Mouse (Mus musculus) A20 (cell line): ENCODE data around the gene Actn4.

Experiments
- DNase-seq: peaks from one replicate; pipeline ENCODE4 v3.0.0-alpha.2; 2011; ENCODE audit warnings: low read depth, low spot score

Gene Actn4

DNA sequence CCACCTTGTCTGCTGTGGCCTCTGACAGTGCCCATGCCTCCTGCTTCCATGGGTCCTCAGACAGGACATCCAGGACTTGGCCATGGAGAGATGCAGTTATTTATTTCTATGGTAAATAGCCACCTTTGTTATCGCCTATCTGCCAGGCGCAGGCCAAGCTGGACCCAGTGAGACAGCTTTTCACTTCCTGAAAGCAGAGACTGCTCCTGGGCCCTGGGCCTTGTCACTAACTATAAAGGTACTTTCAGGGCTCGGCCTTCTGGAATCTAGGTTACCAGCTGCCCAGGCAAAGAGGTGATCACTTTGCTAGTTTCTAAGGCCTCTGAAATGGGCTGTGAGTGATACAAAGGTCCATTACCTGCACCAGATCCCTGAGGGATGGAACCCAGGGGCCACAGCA, 37.3 kb downstream of the Actn4 start:
- no peak for DNase-seq

DNA sequence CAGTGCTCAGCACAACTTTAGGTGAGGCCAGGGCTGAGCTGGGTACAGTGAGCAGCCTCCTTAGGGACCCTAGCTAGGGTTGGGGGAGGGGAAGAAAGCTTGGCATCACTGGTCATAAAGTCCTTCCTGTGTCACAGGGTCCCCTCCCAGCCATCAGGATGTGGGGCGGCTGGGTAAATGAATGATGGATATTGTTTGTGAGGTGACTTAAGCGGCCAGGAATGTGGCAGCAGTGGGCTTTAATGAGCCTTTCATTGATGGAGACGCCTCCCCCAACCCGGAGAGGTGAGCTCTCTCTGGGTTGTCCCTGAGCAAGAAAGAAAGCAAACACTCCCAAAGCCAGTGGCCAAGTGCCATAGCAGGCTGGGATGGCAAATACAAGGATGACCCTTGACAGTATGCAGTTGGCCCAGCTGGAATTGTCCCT, 38.3 kb downstream of the Actn4 start:
- DNase-seq = no peak

DNA sequence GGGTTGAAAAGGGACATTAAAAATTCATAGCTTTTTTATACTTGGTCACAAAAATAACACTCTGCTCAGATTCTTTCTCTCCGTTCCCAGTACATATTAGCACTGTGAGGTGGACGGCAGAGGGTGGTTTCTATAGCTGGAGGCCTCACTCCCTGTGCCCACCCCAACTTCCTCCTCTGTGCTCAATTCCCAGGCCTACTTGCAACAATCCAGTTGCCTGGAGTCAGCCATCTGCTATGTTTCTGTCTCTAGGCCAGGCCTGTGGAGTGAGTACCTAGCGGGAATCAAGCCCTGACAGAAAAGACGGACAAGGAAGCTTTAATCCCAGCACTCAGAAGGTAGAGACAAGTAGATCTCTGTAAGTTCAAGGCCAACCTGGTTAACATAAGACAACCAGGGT, 39.5 kb downstream of the Actn4 start:
- DNase-seq = no peak

DNA sequence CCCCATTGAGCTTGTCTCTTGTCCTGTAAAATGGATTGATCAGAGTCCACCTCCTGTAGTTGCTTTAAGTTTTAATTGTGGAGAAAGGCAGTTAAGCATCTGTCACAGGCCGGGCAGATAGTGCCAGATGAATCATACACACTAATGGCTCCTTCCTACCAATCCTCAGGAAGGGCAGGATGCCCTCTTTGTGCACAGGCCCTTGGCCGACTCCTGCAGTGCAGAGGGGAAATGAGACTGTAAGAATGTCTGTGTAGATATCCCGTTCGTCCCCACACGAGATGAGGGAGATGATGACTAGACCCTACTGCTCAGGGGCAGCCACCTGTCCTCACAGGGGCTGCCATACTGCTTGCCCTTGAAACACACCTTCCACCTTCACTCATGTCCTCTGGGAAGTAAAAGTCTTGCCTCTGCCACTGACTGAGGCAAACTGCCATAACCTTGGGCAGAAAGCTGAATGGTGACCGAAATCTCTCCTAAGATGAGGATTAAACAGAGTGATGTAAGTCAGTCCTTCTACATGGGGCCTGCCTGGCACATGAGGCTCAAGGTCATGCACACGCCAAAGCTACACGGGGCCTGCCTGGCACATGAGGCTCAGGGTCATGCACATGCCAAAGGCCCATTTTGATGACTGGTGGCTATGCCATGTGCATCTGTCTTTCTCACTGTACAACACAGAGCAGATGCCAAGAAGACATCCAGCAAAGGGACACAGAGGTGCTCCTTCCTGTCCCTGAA, 40.2 kb downstream of the Actn4 start:
- DNase-seq = no peak

DNA sequence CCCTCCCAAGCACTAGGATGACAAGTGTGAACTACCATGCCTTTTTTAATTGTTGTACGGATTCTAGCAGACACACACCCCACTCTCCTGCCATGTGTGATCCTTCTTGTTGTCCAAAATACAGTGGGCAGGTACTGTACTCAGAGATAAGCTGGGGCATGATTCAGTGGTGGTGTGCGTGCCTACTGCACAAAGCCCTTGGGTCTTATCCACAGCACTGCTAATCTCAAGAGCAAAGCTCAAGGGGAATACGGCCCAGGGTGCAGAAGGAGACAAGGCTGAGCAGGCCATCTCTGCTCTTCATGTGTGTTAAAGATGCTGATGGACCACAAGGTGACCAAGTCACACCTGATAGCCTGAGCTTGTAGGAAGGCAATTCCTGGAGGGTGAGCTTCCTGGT, 41.0 kb downstream of the Actn4 start:
- no peak for DNase-seq

DNA sequence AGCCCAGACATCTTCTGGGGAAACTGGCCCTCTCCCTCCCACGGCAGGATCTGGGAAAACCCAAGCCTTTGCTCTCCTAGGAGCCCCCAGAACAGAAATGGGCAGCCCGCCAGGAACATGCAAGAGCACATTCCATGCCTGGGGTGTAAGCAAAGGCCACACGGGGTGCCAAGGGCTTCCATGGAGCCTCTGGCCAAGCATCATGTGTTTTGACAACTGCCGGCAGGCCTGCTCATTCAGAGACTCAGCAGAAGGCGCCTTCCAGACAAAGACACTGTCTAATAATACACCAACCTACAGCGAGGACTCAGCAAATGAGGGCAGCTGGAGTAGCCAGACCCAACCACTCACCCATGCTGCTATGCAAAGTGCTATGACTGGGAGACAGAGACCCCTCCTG, 42.3 kb downstream of the Actn4 start:
- DNase-seq = peak; percentile 20

DNA sequence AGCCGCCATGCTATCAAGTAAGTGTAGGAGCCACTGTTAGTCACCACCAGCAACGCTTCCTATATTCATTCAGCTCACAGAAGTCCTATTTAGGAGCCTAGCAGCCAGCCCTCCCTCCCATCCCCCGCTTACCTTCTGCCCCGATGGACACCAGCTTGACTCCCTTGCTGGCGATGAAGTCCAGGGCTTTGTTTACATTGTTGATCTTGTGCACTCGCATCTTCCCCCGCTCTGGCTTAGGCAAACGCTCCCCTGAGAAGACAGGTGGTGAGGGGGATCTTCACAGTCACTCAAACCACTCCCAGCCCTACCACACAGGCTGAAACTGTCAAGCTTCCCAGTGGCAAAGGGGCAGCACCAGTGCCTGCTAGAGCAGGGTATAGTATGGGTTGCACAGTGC, 43.6 kb downstream of the Actn4 start:
- no peak for DNase-seq

DNA sequence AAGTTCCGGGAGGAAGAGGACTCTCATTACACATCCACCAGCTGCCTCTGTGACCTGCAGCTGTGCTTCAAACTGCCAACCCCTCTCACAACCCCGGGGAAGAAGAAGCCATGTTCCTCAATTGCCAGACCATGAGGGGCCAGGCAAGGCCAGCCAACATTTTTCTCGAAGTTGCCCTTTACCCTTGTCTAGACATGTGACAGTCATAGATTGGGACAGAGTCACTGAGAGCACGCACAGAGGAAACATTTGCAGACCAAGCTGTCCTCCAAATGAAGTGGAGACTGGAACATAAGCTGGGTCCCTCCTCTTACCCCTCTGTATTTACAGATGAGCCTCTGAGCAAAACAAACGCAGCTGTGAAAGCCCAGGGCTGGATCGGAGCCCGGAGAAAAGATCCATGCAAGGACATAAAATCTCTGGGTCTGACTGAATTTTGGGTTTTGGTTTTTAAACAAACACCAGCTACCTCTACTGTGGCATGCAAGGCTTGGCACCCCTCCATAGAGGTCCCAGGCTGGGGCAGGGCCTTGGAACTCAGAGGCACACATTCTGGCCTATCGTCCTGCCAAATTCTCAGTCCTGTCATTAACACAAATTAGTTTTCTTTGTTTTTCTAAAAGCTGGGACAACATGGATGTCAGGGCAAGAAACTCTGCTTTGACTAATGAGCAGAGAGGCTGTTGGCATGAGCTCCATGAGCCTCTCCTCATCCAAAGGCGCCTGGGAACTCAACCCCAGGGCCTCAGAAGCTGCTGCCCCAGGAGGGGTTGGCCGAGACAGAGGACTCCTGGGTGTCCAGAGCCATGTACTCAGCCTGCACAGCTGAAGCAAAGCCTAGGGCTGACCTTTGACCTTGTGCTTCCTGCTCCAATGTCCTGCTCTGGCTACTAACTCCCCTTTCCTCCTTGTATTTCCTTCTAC, 44.4 kb downstream of the Actn4 start:
- DNase-seq = no peak

DNA sequence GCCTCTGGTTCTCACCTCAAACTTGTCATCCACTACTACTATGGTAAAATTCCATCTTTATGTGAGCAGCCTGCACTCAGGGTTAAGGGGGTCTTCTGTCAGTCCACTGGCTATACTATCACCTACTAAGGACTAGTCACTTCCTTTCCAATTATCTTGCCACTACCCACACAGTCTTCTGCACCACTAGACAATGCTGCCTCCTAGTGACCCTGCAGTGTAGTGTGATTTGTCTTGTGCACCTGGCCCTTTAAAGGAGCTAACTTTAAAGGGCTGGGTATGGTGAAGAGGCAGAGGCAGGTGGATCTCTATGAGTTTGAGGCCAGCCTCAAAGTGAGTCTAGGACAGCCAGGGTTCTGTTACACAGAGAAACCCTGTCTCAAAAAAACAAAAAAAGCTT, 45.6 kb downstream of the Actn4 start:
- DNase-seq = peak; percentile 54

DNA sequence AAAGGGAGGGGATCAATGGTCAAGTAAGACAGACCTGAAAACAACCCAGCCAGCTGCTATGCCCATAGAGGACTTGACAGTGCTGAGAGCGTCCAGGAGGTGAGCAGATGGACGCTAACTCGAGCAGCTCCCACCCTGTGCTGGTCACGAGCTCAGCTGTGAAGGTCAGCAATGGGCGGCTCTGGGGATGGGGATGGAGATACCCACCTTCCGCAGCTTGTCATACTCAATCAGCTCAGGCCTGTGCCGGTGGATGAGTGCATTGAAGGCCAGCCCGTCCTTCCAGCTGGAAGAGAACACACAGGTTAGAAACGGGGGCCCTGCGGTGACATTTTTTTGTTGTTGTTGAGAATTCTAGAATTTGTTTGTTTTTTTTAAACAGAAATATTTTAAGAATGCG, 49.0 kb downstream of the Actn4 start:
- DNase-seq = no peak

DNA sequence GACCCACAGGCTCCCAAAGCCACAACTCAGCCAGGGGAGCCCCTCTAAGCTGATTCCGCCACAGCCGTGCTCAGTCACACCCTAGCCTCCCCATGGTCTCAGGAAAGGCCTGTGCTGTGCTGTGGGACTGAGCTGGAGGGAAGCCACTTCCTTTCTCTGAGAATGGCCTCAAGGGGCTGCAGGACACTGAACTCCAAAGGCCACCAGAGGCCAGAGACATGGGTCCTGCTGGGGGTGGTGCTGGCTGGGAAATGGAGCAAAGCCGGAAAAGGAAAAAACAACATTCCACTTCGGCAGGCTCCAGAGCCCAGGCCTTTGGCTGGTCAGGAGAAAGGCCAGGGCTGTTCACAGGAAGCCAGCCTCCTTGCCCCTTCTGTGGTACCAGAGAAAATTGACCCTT, 50.5 kb downstream of the Actn4 start:
- no peak for DNase-seq

DNA sequence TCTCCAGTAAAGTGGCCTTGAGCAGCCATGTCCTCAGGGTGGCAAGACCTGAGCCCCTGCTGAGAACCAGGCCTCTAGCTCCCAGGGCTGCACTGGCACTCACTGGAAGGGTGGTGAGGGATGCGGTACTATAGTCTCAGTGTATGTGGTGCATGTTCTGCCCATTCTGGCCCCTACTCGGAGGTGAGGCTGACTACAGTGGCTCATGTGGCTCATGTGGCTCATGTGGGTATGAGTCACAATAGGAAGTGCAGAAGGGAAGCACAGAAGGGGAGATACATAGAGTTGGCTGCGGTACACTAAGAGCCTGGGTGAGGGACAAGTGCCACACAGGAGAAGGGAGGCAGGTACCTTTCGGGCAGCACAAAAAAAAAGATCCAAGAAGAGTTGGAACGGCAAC, 54.9 kb downstream of the Actn4 start:
- DNase-seq = no peak

DNA sequence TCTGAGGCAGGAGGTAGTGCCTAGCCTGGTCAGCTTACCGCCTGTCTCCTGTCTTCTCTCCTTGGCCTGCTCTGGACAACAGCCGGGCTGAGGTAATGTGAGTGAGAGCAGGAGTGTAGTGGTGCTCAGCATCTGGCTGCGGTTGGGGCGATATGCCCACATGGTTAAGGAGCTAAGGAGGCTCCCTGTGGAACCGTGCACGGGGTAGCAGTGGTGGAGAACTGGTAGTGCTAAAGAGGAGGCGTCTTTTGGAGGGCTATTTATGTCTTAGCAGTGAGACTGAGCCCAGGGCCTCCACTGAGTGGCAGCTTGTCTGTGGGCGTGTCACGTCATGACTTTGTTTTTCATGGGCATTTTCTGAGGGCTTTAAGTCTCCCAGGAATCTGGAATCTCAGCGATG, 58.4 kb downstream of the Actn4 start:
- DNase-seq = no peak

DNA sequence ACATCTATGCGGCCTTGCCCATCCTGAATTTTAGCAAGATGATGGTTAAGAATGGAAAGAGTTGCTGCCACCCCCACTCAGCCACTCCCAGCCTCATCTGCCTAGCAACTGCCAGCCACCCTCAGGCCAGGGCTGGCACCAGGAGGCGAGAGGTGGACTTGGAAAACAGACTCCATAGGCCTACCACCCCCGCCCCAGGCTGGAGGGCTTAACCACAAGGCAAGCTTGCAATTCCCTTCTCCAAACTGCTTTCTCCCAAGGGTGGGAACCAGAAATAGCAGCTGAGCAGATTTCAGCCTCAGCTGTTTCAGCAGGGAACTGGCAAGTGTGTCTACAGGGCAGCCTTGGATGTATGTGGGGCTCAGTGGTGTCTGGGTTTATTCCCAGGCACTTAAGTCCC, 59.3 kb downstream of the Actn4 start:
- no peak for DNase-seq

DNA sequence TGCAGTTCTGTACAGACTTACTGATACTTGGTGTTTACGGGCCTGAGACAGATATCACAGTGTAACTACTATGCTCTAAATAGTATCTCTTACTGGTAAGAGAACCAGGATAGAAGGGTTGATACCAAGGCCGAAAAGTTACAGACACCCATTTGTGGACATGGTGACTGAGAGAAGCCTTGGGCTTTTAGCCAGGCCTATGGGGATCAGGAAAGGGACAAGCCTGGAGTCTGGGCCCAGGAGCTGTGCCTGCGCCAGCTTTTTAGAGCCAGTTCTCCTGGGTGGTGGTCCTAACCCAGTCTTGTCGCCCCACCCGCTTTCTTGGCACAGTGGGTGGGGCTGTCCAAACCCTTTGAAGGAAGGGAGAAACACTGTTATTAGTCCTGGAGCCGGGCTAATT, 60.0 kb downstream of the Actn4 start:
- no peak for DNase-seq

DNA sequence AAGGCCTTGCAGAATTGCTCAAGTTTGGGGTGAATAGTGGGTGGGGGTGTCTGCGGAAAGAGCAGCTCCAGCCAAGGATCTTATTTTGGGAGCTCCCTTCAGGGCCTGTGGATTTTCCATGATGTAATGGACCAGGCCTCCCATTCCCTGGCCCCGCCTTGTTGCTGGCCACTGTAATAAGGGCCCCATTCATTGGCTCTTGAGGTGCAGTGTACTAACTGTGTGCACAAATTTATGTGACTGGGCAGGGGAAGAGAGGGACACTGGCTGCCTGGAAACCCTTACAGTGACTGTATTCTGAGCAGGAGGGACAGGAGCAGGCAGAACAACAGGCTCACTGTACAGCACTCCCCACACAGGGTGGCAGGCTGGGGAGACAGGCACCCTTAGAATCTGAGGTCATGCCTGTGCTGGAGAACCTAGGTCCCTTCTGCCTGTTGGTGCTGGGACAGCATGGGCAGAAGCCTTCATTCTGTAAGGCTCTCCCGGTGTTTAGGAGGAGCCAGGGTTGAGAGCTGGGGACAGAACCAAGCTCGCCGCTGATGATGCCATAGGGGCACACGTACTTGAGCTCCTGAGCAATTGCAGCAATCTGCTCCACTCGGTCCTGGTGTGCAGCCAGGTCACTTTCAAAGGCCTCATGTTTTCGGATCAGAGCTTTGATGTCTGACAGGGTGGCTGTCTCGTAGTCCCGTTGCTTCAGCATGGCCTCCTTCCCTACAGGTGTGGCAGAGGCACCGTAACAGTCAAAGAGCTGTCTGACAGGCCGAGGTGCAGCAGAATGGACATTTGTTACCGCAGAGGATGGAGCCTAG, 60.6 kb downstream of the Actn4 start:
- no peak for DNase-seq

DNA sequence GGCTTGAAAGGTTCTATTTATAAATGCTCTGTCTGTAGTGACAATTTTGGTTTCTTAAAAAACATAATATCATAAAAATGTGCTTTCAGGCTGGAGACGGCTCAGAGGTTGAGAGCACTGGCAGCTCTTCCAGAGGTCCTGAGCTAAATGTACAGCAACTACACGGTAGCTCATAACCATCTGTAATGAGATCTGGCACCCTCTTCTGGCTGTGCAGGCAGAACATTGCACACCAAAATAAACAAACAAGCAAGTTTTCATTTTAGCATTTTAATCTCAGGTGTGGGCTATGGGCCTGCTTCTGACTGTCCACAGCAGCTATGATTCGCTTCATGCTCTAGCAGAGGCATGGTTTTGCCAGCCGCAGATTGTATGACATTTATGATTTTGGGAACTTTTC, 62.2 kb downstream of the Actn4 start:
- DNase-seq = peak; percentile 26

DNA sequence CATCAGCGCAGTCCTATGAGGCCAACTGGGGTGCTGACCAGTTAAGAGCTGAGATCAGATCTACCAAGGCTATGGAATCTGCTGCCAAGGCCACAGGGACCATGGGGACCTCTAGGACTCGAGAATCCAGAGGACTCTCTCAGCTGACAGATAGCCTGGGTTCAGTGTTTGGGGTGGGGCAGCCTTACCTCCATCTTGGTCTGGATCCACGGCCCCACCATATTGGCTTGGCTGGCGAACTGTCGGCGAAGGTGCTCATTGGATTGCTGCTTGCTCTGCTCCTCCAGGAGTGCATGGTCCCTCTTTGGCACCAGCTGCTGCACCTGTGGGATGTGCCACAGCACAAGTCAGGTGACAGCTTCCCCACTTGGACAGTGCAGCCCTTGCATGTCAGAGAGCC, 64.5 kb downstream of the Actn4 start:
- DNase-seq = no peak

DNA sequence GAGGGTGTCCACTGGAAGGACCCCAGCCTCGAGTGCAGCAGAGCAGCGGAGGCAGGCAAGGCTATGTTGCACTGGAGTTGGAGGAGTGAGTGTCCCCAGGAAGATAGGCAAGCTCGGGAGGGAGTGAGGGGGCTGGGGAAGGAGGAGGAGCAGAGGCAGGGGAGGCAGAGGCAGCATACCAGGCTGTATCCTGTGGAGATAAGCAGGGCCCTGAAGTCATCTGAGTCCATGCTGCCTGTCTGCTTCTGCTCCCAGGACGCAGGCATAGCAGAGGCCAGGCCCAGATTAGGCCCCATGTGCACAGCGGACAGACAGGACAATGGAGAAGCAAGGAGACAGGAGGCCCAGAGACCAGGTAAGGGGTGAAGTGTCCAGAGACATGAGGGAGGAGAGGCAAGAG, 67.2 kb downstream of the Actn4 start:
- no peak for DNase-seq

DNA sequence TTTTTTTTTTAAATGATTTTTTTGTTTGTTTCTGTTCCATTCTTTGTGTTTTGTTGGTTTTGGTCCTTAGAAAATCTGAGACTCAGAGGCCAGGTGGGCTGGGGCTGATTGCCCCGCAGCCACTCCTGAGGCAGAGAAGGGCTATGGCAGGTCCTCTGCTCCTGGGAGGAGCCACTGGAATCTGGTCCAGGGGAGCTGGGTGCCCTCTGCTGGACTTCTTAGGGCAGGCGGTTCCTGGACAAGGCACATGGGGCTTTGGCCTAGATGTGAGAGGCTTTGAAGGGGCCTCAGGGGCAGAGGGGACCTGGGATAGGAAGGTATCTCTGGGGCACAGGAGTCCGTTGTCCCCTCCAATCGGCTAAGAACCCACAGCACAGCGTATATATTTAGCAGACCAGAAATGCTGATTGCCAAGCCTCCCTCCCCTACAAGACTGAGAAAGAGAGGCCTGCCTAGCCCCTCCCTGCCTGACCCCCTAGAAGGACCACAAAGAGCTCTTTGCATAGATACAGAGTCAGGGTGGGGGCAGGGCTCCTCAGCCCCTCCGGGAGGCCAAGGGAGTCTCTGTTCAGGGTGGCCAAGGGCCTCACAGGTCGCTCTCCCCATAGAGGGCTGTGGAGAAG, 68.4 kb downstream of the Actn4 start:
- DNase-seq = peak; percentile 37

DNA sequence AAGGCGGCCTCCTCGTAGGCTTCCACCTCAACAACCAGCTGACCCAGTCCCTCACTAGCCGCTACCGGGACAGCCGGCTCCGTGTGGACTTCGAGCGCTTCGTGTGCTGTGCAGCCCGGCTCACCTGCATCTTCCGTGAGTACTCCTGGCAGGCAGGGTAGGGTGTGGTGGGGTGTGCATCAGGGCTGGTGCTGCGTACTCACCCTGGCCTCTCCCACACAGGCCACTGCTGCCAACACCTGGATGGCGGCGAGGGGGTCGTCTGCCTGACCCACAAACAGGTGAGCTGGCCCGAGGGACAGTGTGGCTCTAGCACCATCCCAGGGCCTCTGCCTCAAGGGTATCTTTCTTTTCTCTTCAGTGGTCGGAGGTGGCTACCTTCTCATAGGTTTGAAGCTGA, 69.5 kb downstream of the Actn4 start:
- DNase-seq = no peak

DNA sequence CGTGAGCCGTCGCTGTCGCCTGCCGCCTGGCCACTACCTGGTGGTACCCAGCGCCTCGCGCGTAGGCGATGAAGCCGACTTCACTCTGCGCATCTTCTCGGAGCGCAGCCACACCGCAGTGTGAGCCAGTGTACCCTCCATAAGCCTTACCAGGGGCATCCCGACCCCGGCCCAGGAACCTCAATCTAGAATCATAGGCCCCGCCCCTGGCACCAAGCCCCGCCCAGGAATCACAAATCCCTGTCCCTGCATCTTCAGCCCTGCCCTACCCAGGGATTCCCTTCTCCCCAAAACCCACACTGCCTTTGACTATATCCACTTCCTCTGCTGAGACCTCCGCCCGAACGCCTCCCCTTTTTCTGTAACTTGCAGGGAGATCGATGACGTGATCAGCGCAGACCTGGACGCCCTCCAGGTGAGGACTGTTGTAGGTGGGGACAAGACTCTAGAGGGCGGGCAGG, 73.4 kb downstream of the Actn4 start:
- DNase-seq = no peak
